Mouse (Mus musculus): ENCODE data around the gene Pou2f1. TPM values are rescaled to one million over a fixed set of nuclear protein-coding genes. Genes with fewer than 3 reads are reported as not detected.

Pou2f1 gene
- total RNA-seq (2021): 10 to 100 TPM in 1 of 2 experiments, 1 to 10 TPM in 1; 8.2 to 11.4 TPM
- polyA plus RNA-seq (2012; rRNA removed): 7.6 and 8.6 TPM in 2 replicates
- long read RNA-seq, partial matches to known transcripts: 1 of 4 reads
- long read RNA-seq, other reads (novel, unspliced or antisense): 2 of 4 reads

- Histone ChIP-seq H3K9ac (ENCODE audit: low read depth, low read length) (peak within 1 kb of the TSS; percentile 94), H3K27ac (peak within 1 kb of the TSS; percentile 91), H3K27me3 (ENCODE audit: control insufficient read depth, insufficient read depth, low read length) (no peaks in the 10 kb centered on the region), H3K4me1 (ENCODE audit: control insufficient read depth, insufficient read depth, low read length) (no peaks in the 10 kb centered on the region; the same call in 1 of the 2 replicates), H3K4me3 (peak within 1 kb of the TSS; percentile 98), H3K79me2 (replicated peaks; ENCODE audit: control insufficient read depth, insufficient read depth, low read length) (no peaks in the 10 kb centered on the region), H3K36me3 (ENCODE audit: control insufficient read depth, insufficient read depth, low read length) (peaks cover 13% of the 10 kb centered on the region)
- TF ChIP-seq EP300 (IDR thresholded peaks at IDR 0.05; ENCODE audit: insufficient read depth, low read depth, low read length) (peak; percentile 66), CTCF (IDR thresholded peaks at IDR 0.05) (peak; percentile 82), POLR2A (IDR thresholded peaks at IDR 0.05; ENCODE audit: insufficient read depth, low read depth, low read length) (peak; percentile 74)
- under 1% methylated on average over 57 of the region's 61 CpGs for WGBS
- DNase-seq: peak; percentile 95 to 97
- intact Hi-C loops (cut with DNase I): loop anchor here (2.0 to 10.0 kb wide), 5 partner anchors 150 to 540 kb away; partner anchors contain the start of genes Dcaf6, Mpc2 and Tada1
These were observed at the start of gene Pou2f1 for GRCm38 (mm10) chr1:166002520-166003155. Gene Pou2f1 (minus strand): TSS chr1:166002678.

DNA sequence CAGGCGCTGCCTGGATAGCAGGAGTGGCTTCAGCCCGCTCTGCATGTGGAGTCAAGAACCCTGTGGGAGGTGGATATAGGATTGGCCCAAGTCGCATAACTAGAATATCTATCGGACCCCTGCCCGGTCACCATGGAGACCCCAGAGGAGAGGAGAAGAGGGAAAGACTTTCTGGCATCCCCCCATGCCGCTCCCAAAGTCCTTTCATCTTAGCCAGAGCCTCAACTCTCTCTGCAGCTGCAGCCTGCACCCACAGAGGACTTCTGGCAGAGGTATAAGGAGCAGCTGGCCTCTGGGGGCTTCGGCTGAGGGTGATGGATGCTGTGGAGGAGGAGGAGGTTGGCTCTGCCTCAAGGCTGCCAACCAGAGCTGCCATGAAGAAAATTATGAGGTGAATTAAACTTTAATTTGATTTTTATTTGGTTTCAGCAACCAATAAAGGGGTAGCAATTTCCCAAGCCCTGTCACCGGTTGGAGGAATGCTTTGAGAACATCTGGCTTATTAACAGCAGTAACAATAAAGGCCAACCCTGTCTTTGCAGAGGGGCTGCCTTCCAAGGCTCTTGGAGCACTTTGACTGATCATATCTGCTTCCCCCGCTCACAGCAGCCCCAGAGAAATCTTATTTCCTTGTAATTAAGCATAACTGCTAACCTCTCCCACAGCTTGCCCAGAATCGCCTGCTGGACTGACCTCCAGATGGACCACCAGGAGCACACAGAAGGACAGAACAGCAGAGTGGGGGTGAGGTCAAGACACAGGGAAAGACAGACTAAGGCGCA is 46.8 kb upstream of the Pou2f1 start:
- Histone ChIP-seq H3K4me3 (peak overlapping the region; percentile 49), H3K27ac (no peak overlapping the region), H3K4me1 (ENCODE audit: control insufficient read depth, insufficient read depth, low read length) (peaks cover 3% of the 10 kb centered on the region), H3K9ac (ENCODE audit: low read depth, low read length) (no peak overlapping the region), H3K79me2 (replicated peaks; ENCODE audit: control insufficient read depth, insufficient read depth, low read length) (no peaks in the 10 kb centered on the region), H3K27me3 (ENCODE audit: control insufficient read depth, insufficient read depth, low read length) (no peaks in the 10 kb centered on the region), H3K36me3 (ENCODE audit: control insufficient read depth, insufficient read depth, low read length) (no peaks in the 10 kb centered on the region)
- intact Hi-C loops (cut with DNase I): no loop called here
- TF ChIP-seq POLR2A (IDR thresholded peaks at IDR 0.05; ENCODE audit: insufficient read depth, low read depth, low read length) (no peak), EP300 (IDR thresholded peaks at IDR 0.05; ENCODE audit: insufficient read depth, low read depth, low read length) (no peak), CTCF (IDR thresholded peaks at IDR 0.05) (no peak)
- no peak for DNase-seq
- WGBS: 30% methylated on average over 11 of the region's 11 CpGs

GRCm38 (mm10) chr1:166048230-166048911 is 45.9 kb upstream of the Pou2f1 start:
- Histone ChIP-seq H3K4me3 (peak overlapping the region; percentile 49), H3K79me2 (replicated peaks; ENCODE audit: control insufficient read depth, insufficient read depth, low read length) (no peaks in the 10 kb centered on the region), H3K36me3 (ENCODE audit: control insufficient read depth, insufficient read depth, low read length) (no peaks in the 10 kb centered on the region), H3K27me3 (ENCODE audit: control insufficient read depth, insufficient read depth, low read length) (no peaks in the 10 kb centered on the region), H3K27ac (no peak overlapping the region), H3K9ac (ENCODE audit: low read depth, low read length) (no peak overlapping the region; the same call in none of the 2 replicates), H3K4me1 (ENCODE audit: control insufficient read depth, insufficient read depth, low read length) (peaks cover 3% of the 10 kb centered on the region)
- peak in 1 of 2 experiments; percentile 28 for DNase-seq
- WGBS: under 1% methylated on average over 23 of the region's 23 CpGs
- no peak for TF ChIP-seq POLR2A (IDR thresholded peaks at IDR 0.05; ENCODE audit: insufficient read depth, low read depth, low read length)
- TF ChIP-seq EP300 (IDR thresholded peaks at IDR 0.05; ENCODE audit: insufficient read depth, low read depth, low read length): no peak
- no peak for TF ChIP-seq CTCF (IDR thresholded peaks at IDR 0.05)
- intact Hi-C loops (cut with DNase I): no loop called here

GRCm38 (mm10) chr1:166047505-166048170 is 45.2 kb upstream of the Pou2f1 start:
- no peak for TF ChIP-seq EP300 (IDR thresholded peaks at IDR 0.05; ENCODE audit: insufficient read depth, low read depth, low read length)
- TF ChIP-seq POLR2A (IDR thresholded peaks at IDR 0.05; ENCODE audit: insufficient read depth, low read depth, low read length): no peak
- no peak for TF ChIP-seq CTCF (IDR thresholded peaks at IDR 0.05)
- WGBS: 11% methylated on average over 25 of the region's 25 CpGs
- peak in 1 of 2 experiments; percentile 19 for DNase-seq
- intact Hi-C loops (cut with DNase I): no loop called here
- peak overlapping the region; percentile 49 for H3K4me3 ChIP-seq
- H3K36me3 ChIP-seq (ENCODE audit: control insufficient read depth, insufficient read depth, low read length): no peaks in the 10 kb centered on the region
- peaks cover 3% of the 10 kb centered on the region for H3K4me1 ChIP-seq (ENCODE audit: control insufficient read depth, insufficient read depth, low read length)
- H3K79me2 ChIP-seq (replicated peaks; ENCODE audit: control insufficient read depth, insufficient read depth, low read length): no peaks in the 10 kb centered on the region
- H3K9ac ChIP-seq (ENCODE audit: low read depth, low read length): no peak overlapping the region; the same call in 1 of the 2 replicates
- no peak overlapping the region for H3K27ac ChIP-seq
- no peaks in the 10 kb centered on the region for H3K27me3 ChIP-seq (ENCODE audit: control insufficient read depth, insufficient read depth, low read length)

- WGBS: 74% methylated on average over 4 of the region's 4 CpGs
- Histone ChIP-seq H3K27ac (no peak overlapping the region), H3K36me3 (ENCODE audit: control insufficient read depth, insufficient read depth, low read length) (no peaks in the 10 kb centered on the region), H3K9ac (ENCODE audit: low read depth, low read length) (no peak overlapping the region), H3K27me3 (ENCODE audit: control insufficient read depth, insufficient read depth, low read length) (no peaks in the 10 kb centered on the region), H3K79me2 (replicated peaks; ENCODE audit: control insufficient read depth, insufficient read depth, low read length) (no peaks in the 10 kb centered on the region), H3K4me1 (ENCODE audit: control insufficient read depth, insufficient read depth, low read length) (peaks cover 3% of the 10 kb centered on the region), H3K4me3 (no peak overlapping the region)
- intact Hi-C loops (cut with DNase I): no loop called here
- DNase-seq: no peak
- TF ChIP-seq POLR2A (IDR thresholded peaks at IDR 0.05; ENCODE audit: insufficient read depth, low read depth, low read length) (no peak), CTCF (IDR thresholded peaks at IDR 0.05) (no peak), EP300 (IDR thresholded peaks at IDR 0.05; ENCODE audit: insufficient read depth, low read depth, low read length) (no peak)
These were observed 43.4 kb upstream of the Pou2f1 start for GRCm38 (mm10) chr1:166045894-166046197.
